27 mouse cellular contexts compared by ENCODE assay signal in the genomic region with DNA sequence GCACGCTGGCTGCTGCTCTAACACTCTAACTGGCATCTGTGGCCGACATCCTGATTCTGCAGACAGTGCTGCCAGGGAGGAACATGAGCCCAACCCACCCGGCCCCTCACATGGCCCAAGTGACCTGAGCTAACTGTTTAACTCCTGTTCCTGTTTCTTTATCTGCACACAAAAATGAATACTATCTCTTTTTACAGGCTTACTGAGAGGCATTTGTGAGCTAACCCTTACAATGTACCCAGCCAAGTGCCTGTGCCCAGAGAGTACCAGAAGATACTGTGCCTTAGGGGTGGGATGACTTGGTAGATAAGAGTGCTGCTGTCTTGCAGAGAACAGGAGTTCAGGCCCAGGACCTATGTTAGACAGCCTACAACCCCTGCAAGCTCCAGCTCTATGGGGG. TPM values are rescaled to one million over a fixed set of nuclear protein-coding genes. Genes with fewer than 3 reads are reported as not detected.
DNase-seq lines count a peak whose midpoint lies in the region; ATAC-seq and TF ChIP-seq lines count a peak whose summit lies in the region.
"Had no signal": no experiment of that assay in that cellular context is flagged by ENCODE, and none has a peak within 500 bp of the region (broad histone marks: within the 10 kb centered on the region; RNA-seq: fewer than 3 reads in every experiment).

No protein-coding gene starts in this region.

- H3K27ac ChIP-seq in ES-Bruce4 (ENCODE audit: insufficient read depth, low read length) = peak overlapping the region; percentile 81
- no peak overlapping the region for H3K27ac ChIP-seq in liver, postnatal 0 days (ENCODE audit: low read depth)
- H3K27ac ChIP-seq: embryonic facial prominence, embryonic 12.5 days; gastrocnemius, adult 2 months; hindbrain, embryonic 14.5 days; kidney, postnatal 0 days; limb, embryonic 15.5 days; macrophage; neural tube, embryonic 15.5 days had no signal

- H3K27me3 ChIP-seq in E14TG2a.4 (ENCODE audit: insufficient read depth, low read length) (no peaks in the 10 kb centered on the region), ES-Bruce4 (ENCODE audit: control insufficient read depth, insufficient read depth, low read length, poor library complexity, severe bottlenecking) (no peaks in the 10 kb centered on the region)
- H3K27me3 ChIP-seq in liver, postnatal 0 days (ENCODE audit: insufficient read depth, low read length) = no peaks in the 10 kb centered on the region
- H3K27me3 ChIP-seq: embryonic facial prominence, embryonic 12.5 days; limb, embryonic 15.5 days; neural tube, embryonic 15.5 days had no signal

- H3K4me3 ChIP-seq in E14TG2a.4 (replicated peaks; ENCODE audit: low read length) (peak overlapping the region; percentile 62), ES-Bruce4 (ENCODE audit: low read depth, low read length) (no peak overlapping the region)
- H3K4me3 ChIP-seq in liver, postnatal 0 days (ENCODE audit: low read depth, low read length) = no peak overlapping the region
- H3K4me3 ChIP-seq: embryonic facial prominence, embryonic 12.5 days; gastrocnemius, adult 2 months; limb, embryonic 15.5 days; neural tube, embryonic 15.5 days had no signal

- no peak for DNase-seq in liver, postnatal 0 days
- DNase-seq in adrenal gland, adult (ENCODE audit: inconsistent age in 2 of 2, low spot score in 1 of 2) = no peak
- DNase-seq in thymus, postnatal 0 days (ENCODE audit: low spot score) = no peak
- no peak for DNase-seq in right cerebral cortex, postnatal 36 days (ENCODE audit: low spot score in 2 of 2)
- DNase-seq: adrenal gland, adult 8-10 months; cerebellum, adult 18-20 months; cerebellum, postnatal 14 days; gastrocnemius, adult 2 months; kidney, adult 2 months; left cerebral cortex, postnatal 4 days; right cerebral cortex, adult 18-20 months had no signal

- H3K4me2 ChIP-seq in liver, postnatal 0 days (ENCODE audit: low read depth, low read length) = no peak overlapping the region
- H3K4me2 ChIP-seq: embryonic facial prominence, embryonic 12.5 days; hindbrain, embryonic 14.5 days; limb, embryonic 15.5 days; neural tube, embryonic 15.5 days had no signal

- H3K9me3 ChIP-seq in E14TG2a.4 (ENCODE audit: low read length) (no peaks in the 10 kb centered on the region), ES-Bruce4 (replicated peaks; ENCODE audit: control insufficient read depth, insufficient read depth, low read length, poor library complexity, severe bottlenecking) (no peaks in the 10 kb centered on the region)
- H3K9me3 ChIP-seq in liver, postnatal 0 days (ENCODE audit: low read length) = no peaks in the 10 kb centered on the region
- H3K9me3 ChIP-seq: embryonic facial prominence, embryonic 12.5 days; limb, embryonic 15.5 days; neural tube, embryonic 15.5 days had no signal

- 57% methylated on average over 3 of the region's 3 CpGs for WGBS in liver, postnatal 0 days (ENCODE audit: insufficient replicate concordance)

- no peak for TF ChIP-seq POLR2A in ES-Bruce4 (IDR thresholded peaks at IDR 0.05; ENCODE audit: insufficient read depth, low read length)

- peaks cover 64% of the 10 kb centered on the region for H3K4me1 ChIP-seq in E14TG2a.4 (replicated peaks; ENCODE audit: low read depth, low read length)
- peaks cover 6% of the 10 kb centered on the region for H3K4me1 ChIP-seq in ES-Bruce4 (ENCODE audit: control insufficient read depth, insufficient read depth, low read length)
- H3K4me1 ChIP-seq in liver, postnatal 0 days (ENCODE audit: insufficient read depth) = no peaks in the 10 kb centered on the region
- H3K4me1 ChIP-seq: embryonic facial prominence, embryonic 12.5 days; limb, embryonic 15.5 days; neural tube, embryonic 15.5 days had no signal

- ATAC-seq in common myeloid progenitor, adult 5-6 weeks (replicated peaks; ENCODE audit: low read depth, poor library complexity, severe bottlenecking) = peak; percentile 71
- ATAC-seq in liver, postnatal 0 days = peak; percentile 82

- TF ChIP-seq CTCF in E14TG2a.4 (conservative IDR thresholded peaks at IDR 0.05; ENCODE audit: low read length) (no peak), ES-Bruce4 (IDR thresholded peaks at IDR 0.05; ENCODE audit: low read depth, low read length) (no peak)
- no peak for TF ChIP-seq CTCF in liver, postnatal 0 days (IDR thresholded peaks at IDR 0.05; ENCODE audit: low read depth)

- H3K36me3 ChIP-seq in E14TG2a.4 (ENCODE audit: insufficient read depth, low read length) (peaks cover 93% of the 10 kb centered on the region), ES-Bruce4 (ENCODE audit: control insufficient read depth, insufficient read depth, low read length, poor library complexity, severe bottlenecking) (peaks cover 63% of the 10 kb centered on the region)
- H3K36me3 ChIP-seq in liver, postnatal 0 days (replicated peaks; ENCODE audit: insufficient read depth, low read length) = peaks cover 84% of the 10 kb centered on the region

- H3K9ac ChIP-seq in ES-Bruce4 (ENCODE audit: low read depth, poor library complexity, severe bottlenecking) = no peak overlapping the region
- H3K9ac ChIP-seq in liver, postnatal 0 days (replicated peaks) = no peak overlapping the region
- H3K9ac ChIP-seq: embryonic facial prominence, embryonic 12.5 days; hindbrain, embryonic 14.5 days; limb, embryonic 15.5 days; neural tube, embryonic 15.5 days had no signal

- TF ChIP-seq EP300 in ES-Bruce4 (IDR thresholded peaks at IDR 0.05; ENCODE audit: insufficient read depth, low read depth, low read length) = no peak
- peak; percentile 92 for TF ChIP-seq EP300 in liver, postnatal 0 days (IDR thresholded peaks at IDR 0.05; ENCODE audit: low read depth)

RNA-seq across cellular contexts. Expression of a gene that starts 13.4 kb away (rescaled TPM):
- not detected in 2 replicates for polyA plus RNA-seq in ES-Bruce4 (2011; ENCODE audit: insufficient read depth, insufficient read length, low read depth, missing spikeins)
- total RNA-seq in common myeloid progenitor, adult 5-6 weeks (2017) = not detected in 2 replicates
- not detected in 2 replicates for polyA plus RNA-seq in liver, postnatal 0 days (2015; fragmentation: Nextera tagmentation; extraction: Ambion mirVana)
- polyA plus RNA-seq in thymus, postnatal 0 days (2015; fragmentation: Nextera tagmentation; extraction: Ambion mirVana) = 0.18 TPM in 1 of 2 replicates, not detected in the other
- total RNA-seq: gastrocnemius, adult 2 months; gastrocnemius, postnatal 4 days; heart, adult 8-10 months; heart, postnatal 25 days; left cerebral cortex, postnatal 4 days had no signal
- polyA plus RNA-seq: C2C12; heart, embryonic 14.5 days; hindbrain, embryonic 14.5 days; kidney, adult 2 months; kidney, postnatal 0 days; limb, embryonic 15.5 days; lung, embryonic 16.5 days; macrophage; neural tube, embryonic 15.5 days; stomach, embryonic 16.5 days had no signal

RNA-seq across cellular contexts. Expression of a gene that starts 43.6 kb away (rescaled TPM):
- polyA plus RNA-seq in ES-Bruce4 (2011; ENCODE audit: insufficient read depth, insufficient read length, low read depth, missing spikeins) = 117 and 118 TPM in 2 replicates
- total RNA-seq in common myeloid progenitor, adult 5-6 weeks (2017) = 43.7 and 50.4 TPM in 2 replicates
- polyA plus RNA-seq in liver, postnatal 0 days (2015; fragmentation: Nextera tagmentation; extraction: Ambion mirVana) = 17.3 and 20.1 TPM in 2 replicates
- polyA plus RNA-seq in thymus, postnatal 0 days (2015; fragmentation: Nextera tagmentation; extraction: Ambion mirVana) = 88.5 and 92.3 TPM in 2 replicates
